Mouse (Mus musculus): ENCODE measurements around the gene Adad2.

Gene Adad2

GRCm38 (mm10) chr8:119644429-119644960 is 31.9 kb downstream of the Adad2 start:
- DNase-seq, result no peak

GRCm38 (mm10) chr8:119644981-119645597 is 32.5 kb downstream of the Adad2 start:
- DNase-seq, result no peak

- DNase-seq, result no peak
These were observed 33.6 kb downstream of the Adad2 start for GRCm38 (mm10) chr8:119646197-119646596.

GRCm38 (mm10) chr8:119646846-119647245 is 34.3 kb downstream of the Adad2 start:
- DNase-seq, result no peak

- DNase-seq, result no peak
These were observed 38.8 kb downstream of the Adad2 start for GRCm38 (mm10) chr8:119651324-119651723.

GRCm38 (mm10) chr8:119656709-119657464 is 44.3 kb downstream of the Adad2 start:
- peak in 1 of 2 experiments; percentile 13 for DNase-seq

GRCm38 (mm10) chr8:119661081-119661480 is 48.5 kb downstream of the Adad2 start:
- no peak for DNase-seq

GRCm38 (mm10) chr8:119661892-119662291 is 49.3 kb downstream of the Adad2 start:
- DNase-seq, result no peak

- DNase-seq, result no peak
These were observed 50.9 kb downstream of the Adad2 start for GRCm38 (mm10) chr8:119663440-119663839.

- no peak for DNase-seq
These were observed 52.7 kb downstream of the Adad2 start for GRCm38 (mm10) chr8:119665270-119665669.

Data from spleen, adult 18-20 months (tissue).